Mouse (Mus musculus) duodenum, adult 2 months (tissue): Measurements from ENCODE around the gene Hic2. TPM values are rescaled to one million over a fixed set of nuclear protein-coding genes. Genes with fewer than 3 reads are reported as not detected.

Experiments
- polyA plus RNA-seq: library from polyadenylated mRNA; depleted of rRNA; stranded (reverse); fragments of >200 nt; gene quantifications from 2 replicates; pipeline ENCODE4 v1.2.3, GENCODE M21; 2012; ENCODE audit warnings: low replicate concordance; rRNA removed

Hic2 gene
- 1.2 and 2.2 TPM in 2 replicates for polyA plus RNA-seq

DNA sequence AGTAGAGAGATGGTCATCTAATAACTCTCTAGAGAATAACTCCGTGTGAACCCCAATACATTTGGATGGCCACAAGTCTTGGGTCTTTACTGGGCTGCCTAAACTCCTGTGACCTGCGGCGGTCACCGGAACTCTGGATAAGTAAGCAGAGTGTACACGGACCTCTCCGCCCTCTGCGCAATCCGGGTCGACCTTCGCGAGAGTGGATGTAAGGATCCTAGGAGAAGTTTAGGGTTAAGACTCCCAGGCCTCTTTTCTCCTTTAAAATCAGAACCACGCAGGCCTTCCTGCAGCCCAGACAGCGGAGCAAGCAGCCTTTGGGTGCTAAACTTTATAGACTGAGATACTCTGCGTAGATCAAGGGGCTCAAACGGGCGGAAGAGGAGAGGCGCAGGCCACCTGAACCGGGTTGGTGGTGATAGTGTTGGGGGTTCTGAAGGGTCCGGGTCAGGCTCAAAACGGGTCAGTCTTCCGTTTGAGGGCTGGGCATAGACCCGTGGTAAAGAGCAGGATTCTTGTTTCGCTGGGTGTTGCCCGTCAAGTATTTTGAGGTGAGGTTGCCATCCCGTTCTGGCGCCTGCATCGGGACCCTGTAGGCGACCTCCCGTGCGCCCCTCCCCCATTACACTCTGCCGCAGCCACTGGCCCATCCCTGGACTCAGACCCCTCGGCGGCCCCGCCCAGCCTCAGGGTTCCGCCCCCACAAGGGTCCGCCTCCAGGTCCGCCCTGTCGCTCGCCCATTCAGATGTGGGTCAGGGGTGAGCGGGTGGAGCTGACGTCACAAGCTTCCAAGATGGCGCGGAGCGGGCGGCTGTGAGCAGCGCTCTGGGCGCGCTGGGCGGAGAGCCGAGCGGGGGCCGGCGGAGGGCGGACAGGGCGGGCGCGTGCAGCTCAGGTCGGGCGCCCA lies at the start of gene Hic2:
Hic2 (plus strand) TSS at position 779 of the 908 bp plus-strand sequence.

DNA sequence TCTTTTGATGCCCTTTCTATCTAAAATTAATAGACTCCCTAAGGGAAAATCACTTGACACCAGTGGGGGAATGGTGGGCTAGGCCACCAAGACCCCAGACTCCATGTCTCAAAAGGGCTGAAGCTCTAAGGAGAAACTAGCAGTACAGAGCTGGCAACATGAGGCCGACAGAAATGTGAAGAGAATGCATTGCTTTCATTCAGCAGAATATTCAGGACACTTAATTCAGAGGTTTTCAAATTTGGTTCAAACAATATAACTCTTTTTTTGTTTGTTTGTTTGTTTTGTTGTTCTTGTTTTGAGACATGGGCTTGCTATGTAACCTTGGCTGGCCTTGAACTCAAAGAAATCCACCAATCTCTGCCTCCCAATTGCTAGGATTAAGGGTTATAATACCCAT lies 30.8 kb upstream of the Hic2 start, which contains the start of gene Ube2l3:
Ube2l3 (minus strand) TSS at position 101 of the 400 bp plus-strand sequence.

DNA sequence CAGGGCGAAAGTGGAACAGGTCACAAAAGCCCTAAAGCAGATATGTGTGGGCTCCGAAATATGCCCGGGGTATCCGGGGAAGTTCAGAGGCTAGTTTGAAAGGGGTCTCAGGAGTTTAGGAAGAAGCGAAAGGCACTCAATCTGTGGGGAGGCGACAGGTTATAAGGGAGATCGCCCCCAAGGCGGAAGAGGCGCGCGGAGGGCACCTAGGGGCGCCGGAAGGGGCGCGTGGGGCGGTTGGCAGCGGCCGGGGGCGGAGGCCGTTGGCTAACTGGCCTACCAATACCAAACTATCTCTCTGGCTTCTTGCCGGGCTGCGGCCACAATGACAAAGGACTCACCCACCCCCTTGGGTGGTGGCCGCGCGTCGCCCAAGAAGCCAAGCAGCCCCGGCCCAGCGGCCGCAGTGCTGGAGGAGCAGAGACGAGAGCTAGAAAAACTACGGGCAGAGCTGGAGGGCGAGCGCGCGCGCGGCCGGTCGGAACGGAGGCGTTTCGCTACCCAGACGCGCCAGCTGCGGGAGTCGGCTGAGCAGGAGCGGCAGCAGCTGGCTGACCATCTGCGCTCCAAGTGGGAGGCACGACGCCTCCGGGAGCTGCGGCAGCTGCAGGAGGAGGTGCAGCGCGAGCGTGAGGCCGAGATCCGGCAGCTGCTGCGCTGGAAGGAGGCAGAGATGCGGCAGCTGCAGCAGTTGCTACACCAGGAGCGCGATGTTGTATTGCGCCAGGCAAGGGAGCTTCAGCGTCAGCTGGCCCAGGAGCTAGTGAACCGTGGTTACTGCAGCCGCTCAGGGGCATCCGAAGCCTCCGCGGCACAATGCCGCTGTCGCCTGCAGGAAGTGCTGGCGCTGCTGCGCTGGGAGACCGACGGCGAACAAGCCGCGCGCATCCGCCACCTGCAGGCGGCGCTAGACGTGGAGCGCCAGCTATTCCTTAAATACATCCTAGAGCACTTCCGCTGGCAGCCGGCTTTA lies 24.7 kb upstream of the Hic2 start, which contains the start of gene Rimbp3:
Rimbp3 (plus strand) TSS at position 215 of the 973 bp plus-strand sequence.

DNA sequence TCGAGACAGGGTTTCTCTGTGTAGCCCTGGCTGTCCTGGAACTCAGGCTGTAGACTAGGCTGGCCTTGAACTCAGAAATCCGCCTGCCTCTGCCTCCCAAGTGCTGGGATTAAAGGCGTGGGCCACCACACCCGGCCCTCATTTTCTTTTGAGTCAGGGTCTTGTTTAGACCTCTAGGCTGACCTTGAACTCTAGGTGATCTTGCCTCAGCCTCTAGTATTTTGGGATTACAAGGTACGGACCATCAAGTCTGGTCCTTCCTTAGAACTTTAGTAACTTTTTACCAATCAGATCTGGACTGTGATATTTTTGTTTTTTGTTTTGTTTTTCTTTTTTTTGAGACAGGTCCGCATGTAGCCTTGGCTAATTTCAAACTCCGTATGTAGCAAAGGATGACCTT lies 42.3 kb downstream of the Hic2 start, which contains the start of gene Tmem191c:
Tmem191c (plus strand) TSS at position 357 of the 400 bp plus-strand sequence.

Other genes starting within 250 kb of the Hic2 start
- gene Ypel1, start 163.9 kb upstream of the Hic2 start, polyA plus RNA-seq, result 0.46 and 1.0 TPM in 2 replicates
- gene Ppil2, start 122.3 kb upstream of the Hic2 start, polyA plus RNA-seq, result 53.5 and 68.0 TPM in 2 replicates
- 7.8 and 8.6 TPM in 2 replicates for gene 2610318N02Rik, start 108.4 kb upstream of the Hic2 start, polyA plus RNA-seq
- 91.9 and 94.2 TPM in 2 replicates for gene Sdf2l1, start 101.2 kb upstream of the Hic2 start, polyA plus RNA-seq
- gene Ydjc, start 89.0 kb upstream of the Hic2 start, polyA plus RNA-seq, result 71.0 and 99.9 TPM in 2 replicates
- 14.5 and 14.6 TPM in 2 replicates for gene Ccdc116, start 86.3 kb upstream of the Hic2 start, polyA plus RNA-seq
- gene Ube2l3, start 30.9 kb upstream of the Hic2 start, polyA plus RNA-seq, result 56.4 and 75.8 TPM in 2 replicates
- gene Rimbp3, start 25.0 kb upstream of the Hic2 start, polyA plus RNA-seq, result 0.06 and 0.11 TPM in 2 replicates
- gene Tmem191c, start 42.5 kb downstream of the Hic2 start, polyA plus RNA-seq, result 6.2 and 12.6 TPM in 2 replicates
- gene Serpind1, start 97.8 kb downstream of the Hic2 start, polyA plus RNA-seq, result 0.08 TPM in 1 of 2 replicates, not detected in the other
- gene Snap29, start 172.4 kb downstream of the Hic2 start, polyA plus RNA-seq, result 2.6 and 4.5 TPM in 2 replicates
- 32.3 and 39.8 TPM in 2 replicates for gene Pi4ka, start 172.7 kb downstream of the Hic2 start, polyA plus RNA-seq
- gene Crkl, start 218.4 kb downstream of the Hic2 start, polyA plus RNA-seq, result 26.8 and 38.8 TPM in 2 replicates